Mouse (Mus musculus): ENCODE data around the gene Syna.

DNA sequence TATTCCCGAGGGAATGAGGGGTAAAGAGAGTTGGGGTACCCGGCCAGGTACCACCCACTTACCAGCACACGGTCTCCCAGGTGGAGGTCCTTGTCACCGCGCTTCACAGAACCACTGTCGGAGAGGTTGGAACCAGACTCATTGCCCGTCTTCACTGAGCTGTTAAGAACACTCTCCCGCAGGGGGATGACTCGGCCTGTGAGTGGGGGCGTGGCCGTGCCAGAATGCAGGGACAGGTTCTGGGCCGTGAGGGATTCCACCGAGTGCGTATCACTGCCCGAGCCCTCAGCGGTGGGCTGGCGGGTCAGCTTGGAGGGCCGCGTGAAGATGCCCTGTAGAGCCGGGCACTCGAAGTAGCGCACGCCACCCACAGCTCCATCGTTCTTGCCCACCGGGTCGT lies 37.4 kb downstream of the Syna start:
- TF ChIP-seq POLR2A (IDR thresholded peaks at IDR 0.05; ENCODE audit: extremely low read depth, insufficient read depth, low read length): no peak
- TF ChIP-seq CTCF (IDR thresholded peaks at IDR 0.05; ENCODE audit: low read depth, low read length): no peak

All from liver, adult 2 months (tissue).